Mouse (Mus musculus) C2C12 (cell line): ENCODE data around the gene Dnah6. TPM values are rescaled to one million over a fixed set of nuclear protein-coding genes. Genes with fewer than 3 reads are reported as not detected.

Experiments
- H3K27me3 ChIP-seq: one replicate; pipeline ENCODE4 v1.6.1; 2011; ENCODE audit not compliant: control insufficient read depth, insufficient read depth, insufficient read length
- H3K36me3 ChIP-seq: one replicate; pipeline ENCODE4 v1.6.1; 2011; ENCODE audit not compliant: control insufficient read depth, insufficient read depth
- H3K4me3 ChIP-seq: one replicate; pipeline ENCODE4 v1.5.1; 2011; ENCODE audit warnings: mild to moderate bottlenecking, control low read depth; ENCODE audit not compliant: poor library complexity, insufficient read depth, severe bottlenecking
- H3K79me2 ChIP-seq: one replicate; pipeline ENCODE4 v1.6.1; 2011; ENCODE audit not compliant: control insufficient read depth, insufficient read depth
- H3K79me3 ChIP-seq: one replicate; pipeline ENCODE4 v1.6.1; 2011; ENCODE audit warnings: low read depth, control low read depth
- H3ac ChIP-seq: one replicate; pipeline ENCODE3; 2011; ENCODE audit warnings: low read depth; ENCODE audit not compliant: control insufficient read depth, insufficient read length
- CEBPB ChIP-seq: IDR thresholded peaks from one replicate; pipeline ENCODE4 v1.6.1; 2011; ENCODE audit warnings: low read depth, mild to moderate bottlenecking, control low read depth, moderate library complexity
- CTCF ChIP-seq: IDR thresholded peaks from one replicate; pipeline ENCODE4 v1.5.1; 2011; ENCODE audit not compliant: control insufficient read depth, insufficient read depth, insufficient read length
- FOSL1 ChIP-seq: IDR thresholded peaks from one replicate; pipeline ENCODE4 v1.8.0; 2011; ENCODE audit warnings: mild to moderate bottlenecking, low read length; ENCODE audit not compliant: poor library complexity, insufficient read depth, severe bottlenecking
- MAX ChIP-seq: IDR thresholded peaks from one replicate; pipeline ENCODE4 v1.6.1; 2011; ENCODE audit warnings: mild to moderate bottlenecking, control low read depth
- MYOD1 ChIP-seq: IDR thresholded peaks from one replicate; pipeline ENCODE4 v1.6.1; 2011; ENCODE audit warnings: low read depth; ENCODE audit not compliant: control insufficient read depth, insufficient read length
- MYOG ChIP-seq: IDR thresholded peaks from one replicate; pipeline ENCODE4 v1.6.1; 2011; ENCODE audit not compliant: control insufficient read depth, insufficient read length; ENCODE audit errors: extremely low read depth
- USF1 ChIP-seq: IDR thresholded peaks from one replicate; pipeline ENCODE4 v1.6.1; 2011; ENCODE audit warnings: low read depth, mild to moderate bottlenecking, control low read depth, moderate library complexity
- polyA plus RNA-seq: library from polyadenylated mRNA; unstranded; fragments of >200 nt; fragmentation: generic; extraction: Trizol; gene quantifications from one replicate; pipeline ENCODE4 v1.2.1, GENCODE M21; 2012; ENCODE audit warnings: missing spikeins

The Dnah6 gene
- polyA plus RNA-seq, 1 experiment, result 0.20 TPM

- Histone ChIP-seq H3K27me3 (no peaks in the 10 kb centered on the region), H3K79me2 (no peaks in the 10 kb centered on the region), H3K4me3 (no peak overlapping the region), H3K36me3 (no peaks in the 10 kb centered on the region), H3K79me3 (no peaks in the 10 kb centered on the region), H3ac (no peak overlapping the region)
- no peak for TF ChIP-seq MYOD1
- TF ChIP-seq USF1, result no peak
- TF ChIP-seq FOSL1, result no peak
- TF ChIP-seq CTCF, result no peak
- no peak for TF ChIP-seq CEBPB
- no peak for TF ChIP-seq MYOG
- TF ChIP-seq MAX, result no peak
These were observed 58.5 kb downstream of the Dnah6 start for GRCm38 (mm10) chr6:73162958-73163357.

- Histone ChIP-seq H3K79me2 (no peaks in the 10 kb centered on the region), H3K79me3 (no peaks in the 10 kb centered on the region), H3K36me3 (no peaks in the 10 kb centered on the region), H3ac (no peak overlapping the region), H3K27me3 (no peaks in the 10 kb centered on the region), H3K4me3 (no peak overlapping the region)
- TF ChIP-seq CTCF, result no peak
- TF ChIP-seq FOSL1, result no peak
- no peak for TF ChIP-seq CEBPB
- no peak for TF ChIP-seq MYOG
- TF ChIP-seq MAX, result no peak
- TF ChIP-seq MYOD1, result no peak
- no peak for TF ChIP-seq USF1
These were observed 60.1 kb downstream of the Dnah6 start for GRCm38 (mm10) chr6:73161338-73161737.

GRCm38 (mm10) chr6:73155455-73155854, 66.0 kb downstream of the Dnah6 start:
- Histone ChIP-seq H3K79me3 (no peaks in the 10 kb centered on the region), H3K36me3 (no peaks in the 10 kb centered on the region), H3K4me3 (no peak overlapping the region), H3ac (no peak overlapping the region), H3K79me2 (no peaks in the 10 kb centered on the region), H3K27me3 (no peaks in the 10 kb centered on the region)
- no peak for TF ChIP-seq FOSL1
- no peak for TF ChIP-seq CEBPB
- no peak for TF ChIP-seq MYOD1
- no peak for TF ChIP-seq USF1
- TF ChIP-seq CTCF, result no peak
- TF ChIP-seq MYOG, result no peak

- no peak for TF ChIP-seq MYOG
- TF ChIP-seq MYOD1, result no peak
- TF ChIP-seq CTCF, result peak; percentile 64
- no peak for TF ChIP-seq USF1
- no peaks in the 10 kb centered on the region for H3K79me2 ChIP-seq
These were observed 67.8 kb downstream of the Dnah6 start for GRCm38 (mm10) chr6:73153675-73154074.

GRCm38 (mm10) chr6:73143403-73143802, 78.0 kb downstream of the Dnah6 start:
- Histone ChIP-seq H3K4me3 (no peak overlapping the region), H3K79me2 (no peaks in the 10 kb centered on the region), H3K79me3 (no peaks in the 10 kb centered on the region), H3K36me3 (no peaks in the 10 kb centered on the region), H3ac (no peak overlapping the region), H3K27me3 (no peaks in the 10 kb centered on the region)
- TF ChIP-seq FOSL1, result no peak
- no peak for TF ChIP-seq MYOD1
- no peak for TF ChIP-seq USF1
- TF ChIP-seq CTCF, result no peak
- TF ChIP-seq CEBPB, result no peak
- TF ChIP-seq MYOG, result no peak

More at GRCm38 (mm10) chr6:73153675-73154074, 67.8 kb downstream of the Dnah6 start:
- Histone ChIP-seq H3ac (no peak overlapping the region), H3K4me3 (no peak overlapping the region), H3K79me3 (no peaks in the 10 kb centered on the region), H3K27me3 (no peaks in the 10 kb centered on the region), H3K36me3 (no peaks in the 10 kb centered on the region)

- TF ChIP-seq MYOD1 (no peak), CEBPB (no peak), MAX (no peak), FOSL1 (no peak), CTCF (no peak), MYOG (no peak), USF1 (no peak)
- Histone ChIP-seq H3K79me3 (no peaks in the 10 kb centered on the region), H3K4me3 (no peak overlapping the region), H3K27me3 (no peaks in the 10 kb centered on the region), H3ac (no peak overlapping the region), H3K36me3 (no peaks in the 10 kb centered on the region), H3K79me2 (no peaks in the 10 kb centered on the region)
These were observed 78.7 kb downstream of the Dnah6 start for GRCm38 (mm10) chr6:73142776-73143175.
